Mouse (Mus musculus) monocyte, adult 2 months (primary cell): ENCODE results near the gene Zfp81.
A peak's percentile ranks its signal among the peaks of the same experiment; 100 is the strongest.
"Not testable (repeated sequence)": the region's sequence is repeated elsewhere in the genome, so short reads cannot be mapped to it uniquely, and the experiment has no call there.

ENCODE experiments used
- DNase-seq, 2 experiments: peaks; one replicate each; pipeline ENCODE4 v3.0.0; 2022; ENCODE audit warnings: low spot score in 2 of 2, low read depth in 1 of 2

Gene Zfp81

GRCm38 (mm10) chr17:33358411-33359384, at the start of gene Zfp81:
Gene Zfp81, minus strand, starts transcription at chr17:33358878.
- peak; percentile 56 to 71 for DNase-seq

- DNase-seq = peak; percentile 73 to 79
These were observed 35.7 kb upstream of the Zfp81 start, which contains the start of gene Zfp101 for GRCm38 (mm10) chr17:33394182-33395034. Gene Zfp101, minus strand, starts transcription at chr17:33394641.

DNA sequence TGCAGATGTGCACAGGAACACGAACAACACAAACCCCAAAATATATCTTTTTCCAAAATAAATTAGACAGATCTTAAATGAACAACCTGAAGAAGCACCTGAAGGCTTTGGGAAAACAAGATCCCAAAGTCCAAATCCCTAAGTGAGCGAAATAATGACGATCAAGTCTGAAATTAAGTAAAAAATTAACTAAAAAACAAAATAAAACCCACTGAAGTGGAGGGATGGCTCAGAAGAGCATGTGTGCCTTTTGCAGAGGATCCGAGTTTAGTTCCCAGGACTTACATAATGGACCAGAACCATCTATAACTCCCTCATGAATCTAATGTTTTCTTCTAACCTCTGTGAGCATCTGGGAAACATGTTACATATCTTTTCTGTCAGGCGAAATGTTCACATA, 33.6 kb upstream of the Zfp81 start:
- no peak for DNase-seq

- no peak for DNase-seq
These were observed 27.0 kb upstream of the Zfp81 start for GRCm38 (mm10) chr17:33385705-33386104.

GRCm38 (mm10) chr17:33372795-33373194, 14.1 kb upstream of the Zfp81 start:
- DNase-seq = no peak

DNA sequence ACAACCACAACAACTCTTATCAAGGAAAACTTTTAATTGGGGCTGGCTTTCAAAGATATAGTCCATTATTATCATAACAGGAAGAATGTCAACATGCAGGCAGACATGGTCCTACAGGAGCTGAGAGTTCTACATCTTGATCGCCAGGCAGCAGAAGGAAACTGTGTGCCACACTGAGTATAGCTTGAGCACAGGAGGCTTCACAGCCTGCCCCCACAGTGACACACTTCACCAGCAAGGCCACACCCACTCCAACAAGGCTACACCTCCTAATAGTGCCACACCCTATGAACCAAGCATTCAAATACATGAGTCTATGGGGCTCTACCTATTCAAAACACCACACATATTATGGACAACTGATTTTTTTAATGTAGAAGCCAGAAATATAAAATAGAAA, 5.7 kb downstream of the Zfp81 start:
- no peak for DNase-seq

DNA sequence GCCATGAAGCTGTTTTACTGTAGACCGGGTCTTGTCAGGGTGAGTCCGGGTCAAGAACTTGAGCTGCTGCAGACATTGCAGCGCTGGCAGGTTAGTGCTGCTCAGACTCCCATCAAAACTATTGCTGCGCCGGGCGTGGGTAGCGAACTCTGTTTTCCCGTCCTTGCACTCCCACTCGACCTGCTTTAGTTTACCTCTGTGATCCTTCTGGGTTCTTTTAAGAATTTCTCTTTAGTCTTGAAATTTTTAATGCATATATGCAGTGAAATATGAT, 68.9 kb downstream of the Zfp81 start:
- not testable (repeated sequence) for DNase-seq

GRCm38 (mm10) chr17:33289039-33289875, 69.4 kb downstream of the Zfp81 start, which contains the start of gene Zfp955b:
Gene Zfp955b, plus strand, starts transcription at chr17:33289544.
- not testable (repeated sequence) for DNase-seq
